Mouse (Mus musculus) lung, embryonic 16.5 days (tissue): ENCODE measurements around the gene Dmrtc2. TPM values are rescaled to one million over a fixed set of nuclear protein-coding genes. Genes with fewer than 3 reads are reported as not detected.

Source experiments
- ATAC-seq: fragments of 200-750 bp; cut with Nextera tagmentation; 2 replicates; pipeline ENCODE4 v1.8.0; 2017; ENCODE audit warnings: low read depth, mild to moderate bottlenecking, moderate library complexity
- H3K27ac ChIP-seq: fragments of 300-500 bp; sonication (generic); 2 replicates; pipeline ENCODE4 v1.5.1; 2014; ENCODE audit warnings: mild to moderate bottlenecking, control low read depth, low read length
- H3K27me3 ChIP-seq: fragments of 300-500 bp; sonication (generic); 2 replicates; pipeline ENCODE4 v1.6.1; 2014; ENCODE audit warnings: low read depth, low read length, mixed read lengths; ENCODE audit not compliant: control insufficient read depth, insufficient read depth
- H3K36me3 ChIP-seq: fragments of 300-500 bp; sonication (generic); 2 replicates; pipeline ENCODE4 v1.6.1; 2014; ENCODE audit warnings: low read length; ENCODE audit not compliant: control insufficient read depth, insufficient read depth
- H3K4me1 ChIP-seq: fragments of 300-500 bp; sonication (generic); replicated peaks from 2 replicates; pipeline ENCODE4 v1.6.1; 2014; ENCODE audit warnings: low read length, mixed read lengths; ENCODE audit not compliant: control insufficient read depth, insufficient read depth
- H3K4me2 ChIP-seq: fragments of 300-500 bp; sonication (generic); 2 replicates; pipeline ENCODE4 v1.6.1; 2014; ENCODE audit warnings: low read depth, low read length, control low read depth
- H3K4me3 ChIP-seq: fragments of 300-500 bp; sonication (generic); 2 replicates; pipeline ENCODE4 v1.5.1; 2014; ENCODE audit warnings: mild to moderate bottlenecking, low read length, control low read depth
- H3K9ac ChIP-seq: fragments of 300-500 bp; sonication (generic); 2 replicates; pipeline ENCODE4 v1.6.1; 2014; ENCODE audit warnings: low read length, control low read depth
- H3K9me3 ChIP-seq: fragments of 300-500 bp; sonication (generic); 2 replicates; pipeline ENCODE4 v1.6.1; 2016; ENCODE audit warnings: low read length; ENCODE audit not compliant: control insufficient read depth
- whole genome bisulfite sequencing: fragments of 180-500 bp; shearing (Covaris S2); extraction: QIAGEN DNeasy Blood & Tissue Kit; methylation state at CpG from one replicate; pipeline ENCODE4 v1.1.7; 2014; 5-methylcytosine and 5-hydroxymethylcytosine counted together
- polyA plus RNA-seq: library from polyadenylated mRNA; unstranded; fragments of >200 nt; fragmentation: Nextera tagmentation; extraction: Ambion mirVana; gene quantifications from 2 replicates; pipeline ENCODE4 v1.2.1, GENCODE M21; 2015

The Dmrtc2 gene
- polyA plus RNA-seq, 1 experiment from 2014 or later = not detected

DNA sequence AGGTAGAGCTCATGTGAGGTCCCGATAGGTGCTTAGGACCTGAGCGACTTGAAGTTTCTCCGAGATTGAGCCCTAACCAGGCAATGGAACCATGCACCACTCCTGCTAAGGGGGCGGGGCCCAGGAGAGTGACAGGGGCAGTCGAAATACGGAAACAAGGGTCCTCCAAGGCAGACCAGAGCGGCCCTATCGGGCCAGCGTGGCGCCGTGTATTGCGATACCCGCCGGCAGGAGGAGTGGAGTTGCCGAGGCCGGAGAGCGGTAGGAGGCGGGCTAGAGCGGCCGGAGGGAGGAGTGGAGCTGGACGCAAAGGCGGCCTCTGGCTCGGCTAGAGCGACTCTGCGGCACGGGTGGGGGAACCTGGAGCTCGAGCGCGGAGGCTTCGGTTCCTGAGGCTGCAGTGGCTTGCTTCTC, 34.2 kb downstream of the Dmrtc2 start:
- Histone ChIP-seq H3K4me1 (peaks cover 36% of the 10 kb centered on the region), H3K27ac (peak overlapping the region; percentile 95), H3K4me3 (peak overlapping the region; percentile 86), H3K9ac (peak overlapping the region; percentile 91), H3K4me2 (peak overlapping the region; percentile 76), H3K9me3 (no peaks in the 10 kb centered on the region), H3K27me3 (no peaks in the 10 kb centered on the region), H3K36me3 (peaks cover 3% of the 10 kb centered on the region)
- under 1% methylated on average over 29 of the region's 30 CpGs for WGBS
- ATAC-seq = peak; percentile 95

DNA sequence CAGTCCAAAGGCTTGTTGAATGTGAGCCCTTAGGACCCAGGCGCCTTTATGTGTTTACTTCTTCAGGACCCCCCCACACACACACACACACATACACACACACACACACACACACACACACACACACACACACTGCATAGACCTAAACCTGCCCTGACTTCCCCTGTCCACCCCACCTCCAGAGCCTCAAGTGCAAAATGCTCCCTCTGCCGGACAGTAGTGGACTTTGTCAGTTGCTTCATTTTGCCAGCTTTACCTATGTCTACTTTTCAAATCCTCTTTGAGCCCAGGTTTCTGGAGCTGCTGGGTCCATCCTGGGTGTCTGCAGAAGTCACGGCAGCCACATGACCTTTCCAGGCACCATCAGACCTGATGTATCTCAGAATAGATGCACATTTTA, 35.1 kb downstream of the Dmrtc2 start:
- WGBS = 9% methylated on average over 3 of the region's 3 CpGs
- H3K4me1 ChIP-seq = peaks cover 36% of the 10 kb centered on the region
- peak overlapping the region; percentile 86 for H3K4me3 ChIP-seq
- peak overlapping the region; percentile 51 for H3K27ac ChIP-seq
- H3K27me3 ChIP-seq = no peaks in the 10 kb centered on the region
- no peaks in the 10 kb centered on the region for H3K9me3 ChIP-seq
- H3K36me3 ChIP-seq = peaks cover 6% of the 10 kb centered on the region
- ATAC-seq = no peak
- H3K9ac ChIP-seq = peak overlapping the region; percentile 78
- peak overlapping the region; percentile 70 for H3K4me2 ChIP-seq

DNA sequence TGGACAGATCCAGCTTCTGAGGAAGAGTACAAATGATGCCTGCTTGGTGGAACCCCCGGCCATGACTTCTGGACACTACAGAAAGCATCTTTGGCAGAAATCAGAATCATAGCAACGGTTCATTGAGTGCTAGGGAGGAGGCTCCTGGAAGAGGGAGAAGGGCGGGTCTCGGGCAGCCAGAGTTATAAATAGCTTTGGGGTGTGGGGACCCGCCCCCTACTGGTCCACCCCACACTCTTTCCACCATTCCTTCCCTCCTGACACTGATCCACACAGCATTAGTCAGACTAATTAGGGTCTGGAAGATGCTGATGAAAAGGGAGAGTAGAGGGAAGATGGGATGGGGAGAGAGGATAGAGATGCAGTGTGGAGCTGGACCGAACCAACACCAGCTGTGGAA, 36.7 kb downstream of the Dmrtc2 start:
- Histone ChIP-seq H3K9ac (peak overlapping the region; percentile 48; the same call in 1 of the 2 replicates), H3K9me3 (no peaks in the 10 kb centered on the region), H3K4me1 (peaks cover 36% of the 10 kb centered on the region), H3K36me3 (peaks cover 7% of the 10 kb centered on the region), H3K27ac (peak overlapping the region; percentile 50; the same call in 1 of the 2 replicates), H3K4me3 (no peak overlapping the region), H3K4me2 (peak overlapping the region; percentile 37), H3K27me3 (no peaks in the 10 kb centered on the region)
- ATAC-seq = no peak
- 18% methylated on average over 6 of the region's 6 CpGs for WGBS

- peak; percentile 24; the same call in 1 of the 2 replicates for ATAC-seq
- peak overlapping the region; percentile 48 for H3K9ac ChIP-seq
- no peaks in the 10 kb centered on the region for H3K27me3 ChIP-seq
- H3K4me3 ChIP-seq = peak overlapping the region; percentile 20
- peak overlapping the region; percentile 50 for H3K27ac ChIP-seq
- peaks cover 7% of the 10 kb centered on the region for H3K36me3 ChIP-seq
- 14% methylated on average over 13 of the region's 13 CpGs for WGBS
- H3K9me3 ChIP-seq = no peaks in the 10 kb centered on the region
- H3K4me2 ChIP-seq = peak overlapping the region; percentile 37
- H3K4me1 ChIP-seq = peaks cover 31% of the 10 kb centered on the region
Observed at GRCm38 (mm10) chr7:24907211-24907748, 37.4 kb downstream of the Dmrtc2 start.

DNA sequence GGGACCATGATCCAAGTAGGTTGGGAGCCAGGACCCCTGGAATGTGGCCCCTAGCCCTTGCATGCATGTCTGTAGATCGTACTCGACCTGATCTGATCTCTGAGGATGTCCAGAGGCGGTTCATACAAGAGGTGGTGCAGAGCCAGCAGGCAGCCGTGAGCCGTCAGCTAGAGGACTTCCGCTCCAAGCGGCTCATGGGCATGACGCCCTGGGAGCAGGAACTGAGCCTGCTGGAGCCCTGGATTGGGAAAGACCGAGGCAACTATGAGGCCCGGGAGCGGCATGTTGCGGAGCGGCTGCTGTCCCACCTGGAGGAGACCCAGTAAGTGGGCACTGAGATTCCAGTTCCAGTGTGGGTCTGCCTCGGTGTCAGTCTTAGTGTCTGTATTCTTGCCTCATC, 42.6 kb downstream of the Dmrtc2 start:
- no peak overlapping the region for H3K9ac ChIP-seq
- no peaks in the 10 kb centered on the region for H3K9me3 ChIP-seq
- ATAC-seq = no peak
- H3K4me2 ChIP-seq = no peak overlapping the region
- peaks cover 18% of the 10 kb centered on the region for H3K36me3 ChIP-seq
- H3K27ac ChIP-seq = no peak overlapping the region
- H3K4me1 ChIP-seq = no peaks in the 10 kb centered on the region
- 90% methylated on average over 14 of the region's 14 CpGs for WGBS
- no peaks in the 10 kb centered on the region for H3K27me3 ChIP-seq
- no peak overlapping the region for H3K4me3 ChIP-seq

DNA sequence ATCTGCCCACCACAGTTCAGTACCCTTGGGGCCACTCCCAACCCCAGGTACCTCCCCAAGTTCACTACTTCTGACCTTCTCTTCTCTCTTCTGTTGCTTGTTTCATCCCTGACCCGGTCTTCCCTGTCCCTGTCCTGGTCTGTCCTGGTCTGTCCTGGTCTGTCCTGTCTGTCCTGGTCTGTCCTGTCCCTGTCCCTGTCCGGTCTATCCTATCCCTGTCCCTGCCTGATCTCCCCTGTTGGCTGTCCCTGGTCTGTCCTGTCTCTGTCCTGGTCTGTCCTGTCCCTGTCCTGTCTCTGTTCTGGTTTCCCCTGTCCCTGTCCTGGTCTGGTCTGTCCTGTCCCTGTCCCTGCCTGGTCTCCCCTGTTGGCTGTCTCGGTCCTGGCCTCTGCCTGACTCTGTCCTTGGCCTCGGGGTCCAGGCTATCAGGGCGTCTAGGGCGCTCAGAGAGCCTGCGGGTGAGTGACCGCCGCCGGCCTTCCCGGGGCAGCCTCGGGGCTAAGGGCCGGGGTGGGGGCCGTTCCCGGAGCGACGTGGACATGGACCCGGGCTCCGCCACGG, 49.0 kb downstream of the Dmrtc2 start:
- no peaks in the 10 kb centered on the region for H3K27me3 ChIP-seq
- H3K4me3 ChIP-seq = no peak overlapping the region
- H3K9ac ChIP-seq = no peak overlapping the region
- no peaks in the 10 kb centered on the region for H3K4me1 ChIP-seq
- WGBS = 92% methylated on average over 20 of the region's 20 CpGs
- peaks cover 58% of the 10 kb centered on the region for H3K36me3 ChIP-seq
- H3K9me3 ChIP-seq = no peaks in the 10 kb centered on the region
- H3K27ac ChIP-seq = no peak overlapping the region
- no peak overlapping the region for H3K4me2 ChIP-seq
- no peak for ATAC-seq

DNA sequence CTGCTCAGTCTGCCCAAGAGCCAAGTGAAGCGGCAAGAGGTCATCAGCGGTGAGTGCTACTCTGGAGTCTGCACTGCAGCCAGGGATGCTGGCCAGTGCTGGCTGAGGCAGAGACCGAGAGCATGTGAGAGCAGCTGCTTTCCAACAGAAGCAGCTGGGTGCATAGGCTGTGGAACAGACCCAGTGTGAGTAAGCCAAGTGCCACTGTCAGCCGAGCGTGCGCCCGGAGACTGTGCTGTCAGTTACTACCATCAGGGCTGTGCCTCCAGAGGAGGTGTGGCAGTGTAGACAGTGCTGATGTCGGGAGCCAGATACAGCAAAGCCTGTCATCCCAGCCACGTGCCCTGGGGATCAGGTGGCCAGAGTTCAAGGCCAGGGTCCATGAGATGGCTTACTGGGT, 49.9 kb downstream of the Dmrtc2 start:
- 87% methylated on average over 9 of the region's 9 CpGs for WGBS
- Histone ChIP-seq H3K36me3 (peaks cover 67% of the 10 kb centered on the region), H3K27ac (no peak overlapping the region), H3K4me1 (no peaks in the 10 kb centered on the region), H3K4me3 (no peak overlapping the region), H3K9ac (no peak overlapping the region), H3K27me3 (no peaks in the 10 kb centered on the region), H3K4me2 (no peak overlapping the region), H3K9me3 (no peaks in the 10 kb centered on the region)
- no peak for ATAC-seq

Other genes with a start within 250 kb of the Dmrtc2 start
- 0.26 and 0.92 TPM in 2 replicates for gene Lypd3, start 233.5 kb upstream of the Dmrtc2 start, polyA plus RNA-seq
- not detected in 2 replicates for gene Tex101, start 193.4 kb upstream of the Dmrtc2 start, polyA plus RNA-seq
- not detected in 2 replicates for gene BC049730, start 160.8 kb upstream of the Dmrtc2 start, polyA plus RNA-seq
- gene Gm4763, start 143.1 kb upstream of the Dmrtc2 start, polyA plus RNA-seq = not detected in 2 replicates
- gene Cd177, start 109.7 kb upstream of the Dmrtc2 start, polyA plus RNA-seq = 1.5 and 1.8 TPM in 2 replicates
- not detected in 2 replicates for gene Ceacam10, start 92.9 kb upstream of the Dmrtc2 start, polyA plus RNA-seq
- 19.5 and 20.6 TPM in 2 replicates for gene Gm9844, start 7.8 kb upstream of the Dmrtc2 start, polyA plus RNA-seq
- not detected in 2 replicates for gene Lypd4, start 116 bp upstream of the Dmrtc2 start, polyA plus RNA-seq
- gene Rps19, start 14.3 kb downstream of the Dmrtc2 start, polyA plus RNA-seq = 2,580 and 2,777 TPM in 2 replicates
- gene Cd79a, start 27.3 kb downstream of the Dmrtc2 start, polyA plus RNA-seq = 0.62 and 0.78 TPM in 2 replicates
- gene Arhgef1, start 32.9 kb downstream of the Dmrtc2 start, polyA plus RNA-seq = 119 and 126 TPM in 2 replicates
- gene Gm4881, start 74.4 kb downstream of the Dmrtc2 start, polyA plus RNA-seq = not detected in 2 replicates
- gene Rabac1, start 102.7 kb downstream of the Dmrtc2 start, polyA plus RNA-seq = 180 and 202 TPM in 2 replicates
- gene Atp1a3, start 135.9 kb downstream of the Dmrtc2 start, polyA plus RNA-seq = 1.0 and 2.1 TPM in 2 replicates
- 3.5 and 3.6 TPM in 2 replicates for gene Grik5, start 202.3 kb downstream of the Dmrtc2 start, polyA plus RNA-seq
- 28.9 and 30.5 TPM in 2 replicates for gene Zfp574, start 202.5 kb downstream of the Dmrtc2 start, polyA plus RNA-seq